Mouse (Mus musculus): ENCODE results near the gene Coq3.

GRCm38 (mm10) chr4:21879565-21880220 is at the start of gene Coq3:
- TF ChIP-seq CTCF (IDR thresholded peaks at IDR 0.05; ENCODE audit: low read depth, low read length) = no peak
- no peak; the same call in 1 of the 2 replicates for TF ChIP-seq POLR2A (IDR thresholded peaks at IDR 0.05; ENCODE audit: borderline replicate concordance, low read depth, low read length)

All from bone marrow macrophage, adult 2 months (primary cell).